Mouse (Mus musculus) 416B (cell line): ENCODE results near the gene Hecw2.

Experiments
- DNase-seq: peaks from one replicate; pipeline ENCODE4 v3.0.0; 2011; ENCODE audit warnings: low read depth

Hecw2 gene

GRCm38 (mm10) chr1:53889806-53890205 lies 305.2 kb downstream of the Hecw2 start:
- no peak for DNase-seq

- DNase-seq = peak; percentile 74
These were observed 312.5 kb downstream of the Hecw2 start for GRCm38 (mm10) chr1:53882480-53882879.

GRCm38 (mm10) chr1:53875919-53876318 lies 319.0 kb downstream of the Hecw2 start:
- DNase-seq = peak; percentile 65

- DNase-seq = no peak
These were observed 327.7 kb downstream of the Hecw2 start for GRCm38 (mm10) chr1:53867316-53867715.

- no peak for DNase-seq
These were observed 328.5 kb downstream of the Hecw2 start for GRCm38 (mm10) chr1:53866374-53866902.

- DNase-seq = no peak
These were observed 330.9 kb downstream of the Hecw2 start for GRCm38 (mm10) chr1:53864046-53864445.

- no peak for DNase-seq
These were observed 334.4 kb downstream of the Hecw2 start for GRCm38 (mm10) chr1:53860611-53861010.

GRCm38 (mm10) chr1:53859175-53859574 lies 335.8 kb downstream of the Hecw2 start:
- no peak for DNase-seq

GRCm38 (mm10) chr1:53856501-53857103 lies 338.4 kb downstream of the Hecw2 start:
- peak; percentile 93 for DNase-seq

- peak; percentile 75 for DNase-seq
These were observed 339.2 kb downstream of the Hecw2 start for GRCm38 (mm10) chr1:53855732-53856131.

- DNase-seq = peak; percentile 26
These were observed 342.8 kb downstream of the Hecw2 start for GRCm38 (mm10) chr1:53852086-53852610.

GRCm38 (mm10) chr1:53851334-53851733 lies 343.6 kb downstream of the Hecw2 start:
- peak; percentile 97 for DNase-seq

- DNase-seq = peak; percentile 96
These were observed 344.1 kb downstream of the Hecw2 start for GRCm38 (mm10) chr1:53850891-53851290.

GRCm38 (mm10) chr1:53846665-53847237 lies 348.2 kb downstream of the Hecw2 start:
- DNase-seq = no peak

- peak; percentile 94 for DNase-seq
These were observed 349.1 kb downstream of the Hecw2 start for GRCm38 (mm10) chr1:53845854-53846253.

- peak; percentile 75 for DNase-seq
These were observed 349.9 kb downstream of the Hecw2 start for GRCm38 (mm10) chr1:53844914-53845612.

GRCm38 (mm10) chr1:53844122-53844913 lies 350.6 kb downstream of the Hecw2 start:
- DNase-seq = no peak

- no peak for DNase-seq
These were observed 351.9 kb downstream of the Hecw2 start for GRCm38 (mm10) chr1:53843051-53843450.

- no peak for DNase-seq
These were observed 353.9 kb downstream of the Hecw2 start for GRCm38 (mm10) chr1:53841080-53841479.

GRCm38 (mm10) chr1:53839392-53839791 lies 355.6 kb downstream of the Hecw2 start:
- DNase-seq = no peak

GRCm38 (mm10) chr1:53838182-53838859 lies 356.6 kb downstream of the Hecw2 start:
- peak; percentile 93 for DNase-seq
